Mouse (Mus musculus): ENCODE results near the gene Srsf6. TPM values are rescaled to one million over a fixed set of nuclear protein-coding genes. Genes with fewer than 3 reads are reported as not detected.
A peak's percentile ranks its signal among the peaks of the same experiment; 100 is the strongest.

Srsf6 gene
- polyA plus RNA-seq, 1 experiment from 2014 or later: 242 TPM

- no peaks in the 10 kb centered on the region for H3K9me3 ChIP-seq (ENCODE audit: low read depth, low read length)
- peaks cover 4% of the 10 kb centered on the region for H3K27me3 ChIP-seq (ENCODE audit: insufficient read depth, low read length)
- ATAC-seq (ENCODE audit: insufficient read depth) (peak; percentile 49), DNase-seq (peak; percentile 78)
- H3K4me3 ChIP-seq (ENCODE audit: low read depth, low read length): peak overlapping the region; percentile 99
- H3K4me1 ChIP-seq (ENCODE audit: insufficient read depth): 0 out of 2 replicates have a peak, but pooled peaks cover 3% of the 10 kb centered on the region
- peak overlapping the region; percentile 98 for H3K27ac ChIP-seq (ENCODE audit: low read depth)
- no peak for TF ChIP-seq CTCF (IDR thresholded peaks at IDR 0.05; ENCODE audit: low read depth)
- H3K36me3 ChIP-seq (ENCODE audit: insufficient read depth): peaks cover 43% of the 10 kb centered on the region
- WGBS: under 1% methylated on average over 83 of the region's 103 CpGs
- peak overlapping the region; percentile 100 for H3K9ac ChIP-seq
- peak overlapping the region; percentile 89 for H3K4me2 ChIP-seq
Observed at GRCm38 (mm10) chr2:162931674-162932650, 634 bp downstream of the Srsf6 start.

GRCm38 (mm10) chr2:162932706-162933105 is 1.4 kb downstream of the Srsf6 start:
- WGBS: 41% methylated on average over 4 of the region's 4 CpGs
- H3K9ac ChIP-seq: peak overlapping the region; percentile 100
- DNase-seq: peak; percentile 38

GRCm38 (mm10) chr2:162934421-162934820 is 3.1 kb downstream of the Srsf6 start:
- H3K9me3 ChIP-seq (ENCODE audit: low read depth, low read length): no peaks in the 10 kb centered on the region
- no peak for DNase-seq

More at GRCm38 (mm10) chr2:162932706-162933105, 1.4 kb downstream of the Srsf6 start:
- Histone ChIP-seq H3K36me3 (ENCODE audit: insufficient read depth) (peaks cover 50% of the 10 kb centered on the region), H3K4me1 (ENCODE audit: insufficient read depth) (0 out of 2 replicates have a peak, but pooled peaks cover 3% of the 10 kb centered on the region), H3K27me3 (ENCODE audit: insufficient read depth, low read length) (peaks cover 4% of the 10 kb centered on the region), H3K4me2 (peak overlapping the region; percentile 89), H3K9me3 (ENCODE audit: low read depth, low read length) (no peaks in the 10 kb centered on the region), H3K4me3 (ENCODE audit: low read depth, low read length) (peak overlapping the region; percentile 99), H3K27ac (ENCODE audit: low read depth) (no peak overlapping the region)
- TF ChIP-seq CTCF (IDR thresholded peaks at IDR 0.05; ENCODE audit: low read depth): no peak
- ATAC-seq (ENCODE audit: insufficient read depth): no peak

GRCm38 (mm10) chr2:162935700-162936099 is 4.4 kb downstream of the Srsf6 start:
- Histone ChIP-seq H3K4me1 (ENCODE audit: insufficient read depth) (0 out of 2 replicates have a peak, but pooled peaks cover 3% of the 10 kb centered on the region), H3K27me3 (ENCODE audit: insufficient read depth, low read length) (no peaks in the 10 kb centered on the region), H3K4me2 (no peak overlapping the region), H3K9ac (no peak overlapping the region), H3K4me3 (ENCODE audit: low read depth, low read length) (no peak overlapping the region), H3K9me3 (ENCODE audit: low read depth, low read length) (no peaks in the 10 kb centered on the region), H3K27ac (ENCODE audit: low read depth) (no peak overlapping the region), H3K36me3 (ENCODE audit: insufficient read depth) (peaks cover 79% of the 10 kb centered on the region)
- DNase-seq (no peak), ATAC-seq (ENCODE audit: insufficient read depth) (no peak)
- TF ChIP-seq CTCF (IDR thresholded peaks at IDR 0.05; ENCODE audit: low read depth): no peak
- 91% methylated on average over 3 of the region's 3 CpGs for WGBS

More at GRCm38 (mm10) chr2:162934421-162934820, 3.1 kb downstream of the Srsf6 start:
- Histone ChIP-seq H3K27ac (ENCODE audit: low read depth) (no peak overlapping the region), H3K9ac (no peak overlapping the region), H3K27me3 (ENCODE audit: insufficient read depth, low read length) (peaks cover 2% of the 10 kb centered on the region), H3K4me1 (ENCODE audit: insufficient read depth) (0 out of 2 replicates have a peak, but pooled peaks cover 3% of the 10 kb centered on the region), H3K36me3 (ENCODE audit: insufficient read depth) (peaks cover 66% of the 10 kb centered on the region), H3K4me2 (no peak overlapping the region), H3K4me3 (ENCODE audit: low read depth, low read length) (no peak overlapping the region)
- 92% methylated on average over 19 of the region's 19 CpGs for WGBS
- no peak for ATAC-seq (ENCODE audit: insufficient read depth)
- no peak for TF ChIP-seq CTCF (IDR thresholded peaks at IDR 0.05; ENCODE audit: low read depth)

- Histone ChIP-seq H3K27ac (ENCODE audit: low read depth) (no peak overlapping the region), H3K9me3 (ENCODE audit: low read depth, low read length) (no peaks in the 10 kb centered on the region), H3K4me1 (ENCODE audit: insufficient read depth) (no peaks in the 10 kb centered on the region; the same call in 1 of the 2 replicates), H3K4me3 (ENCODE audit: low read depth, low read length) (no peak overlapping the region), H3K9ac (no peak overlapping the region), H3K27me3 (ENCODE audit: insufficient read depth, low read length) (peaks cover 20% of the 10 kb centered on the region), H3K36me3 (ENCODE audit: insufficient read depth) (peaks cover 64% of the 10 kb centered on the region), H3K4me2 (no peak overlapping the region)
- TF ChIP-seq CTCF (IDR thresholded peaks at IDR 0.05; ENCODE audit: low read depth): no peak
- DNase-seq: no peak
- ATAC-seq (ENCODE audit: insufficient read depth): no peak
- 67% methylated on average over 1 of the region's 1 CpGs for WGBS
Observed at GRCm38 (mm10) chr2:162939562-162939961, 8.2 kb downstream of the Srsf6 start.

- TF ChIP-seq CTCF (IDR thresholded peaks at IDR 0.05; ENCODE audit: low read depth): no peak
- H3K4me1 ChIP-seq (ENCODE audit: insufficient read depth): no peaks in the 10 kb centered on the region; the same call in 1 of the 2 replicates
- H3K4me2 ChIP-seq: peak within 1 kb of the TSS; percentile 92
- H3K9ac ChIP-seq: peak within 1 kb of the TSS; percentile 48
- no peaks in the 10 kb centered on the region for H3K9me3 ChIP-seq (ENCODE audit: low read depth, low read length)
- peaks cover 21% of the 10 kb centered on the region for H3K27me3 ChIP-seq (ENCODE audit: insufficient read depth, low read length)
- H3K27ac ChIP-seq (ENCODE audit: low read depth): no peak within 1 kb of the TSS
- WGBS: under 1% methylated on average over 40 of the region's 40 CpGs
- ATAC-seq (ENCODE audit: insufficient read depth) (peak; percentile 49; the same call in 1 of the 2 replicates), DNase-seq (no peak)
- H3K36me3 ChIP-seq (ENCODE audit: insufficient read depth): peaks cover 29% of the 10 kb centered on the region
- H3K4me3 ChIP-seq (ENCODE audit: low read depth, low read length): peak within 1 kb of the TSS; percentile 49
Observed at GRCm38 (mm10) chr2:162943148-162943846, 12.0 kb downstream of the Srsf6 start, which contains the start of gene L3mbtl1. Gene L3mbtl1 (plus strand): TSS chr2:162943472.
